Mouse (Mus musculus) cerebellum, adult 11 months (tissue): ENCODE results near the gene Ldlrad3.

ENCODE experiments used
- DNase-seq: peaks from one replicate; pipeline ENCODE4 v3.0.0; 2022

Gene Ldlrad3

DNA sequence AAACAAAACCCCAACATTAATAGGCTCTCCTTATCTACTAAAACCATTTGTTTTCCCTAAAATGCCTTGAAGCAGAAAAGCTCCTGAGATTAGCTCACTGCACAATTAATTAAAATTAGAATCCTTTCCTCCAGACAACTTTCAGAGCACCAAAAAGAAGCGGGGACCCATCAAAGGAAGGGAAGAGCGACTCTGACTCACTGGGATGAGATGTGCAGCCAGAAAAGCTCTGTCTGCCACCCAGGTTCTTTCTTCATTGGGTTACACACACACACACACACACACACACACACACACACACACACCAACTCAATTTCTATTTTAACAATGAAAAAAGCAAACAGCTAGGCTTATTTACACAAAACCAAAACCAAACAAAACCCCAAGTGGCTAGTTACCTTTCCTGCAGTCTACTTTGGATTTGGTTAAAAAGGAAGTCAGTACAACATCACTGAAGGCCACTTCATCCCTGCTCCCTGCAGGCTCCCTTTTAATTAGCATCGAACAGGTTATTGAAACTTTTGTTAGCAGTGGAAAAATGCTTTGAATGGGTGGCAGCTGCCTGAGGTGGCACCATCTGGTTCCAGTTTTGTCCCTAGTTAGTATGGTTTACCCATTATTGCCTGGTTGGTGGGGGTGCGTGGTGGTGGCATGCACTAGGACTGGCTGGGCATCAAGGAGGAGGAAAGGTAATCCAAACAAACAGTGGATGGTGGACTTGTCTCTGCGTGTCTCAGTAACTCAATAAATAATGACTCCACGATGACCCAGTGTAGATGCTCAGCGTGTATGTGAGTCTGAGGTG, 235.3 kb downstream of the Ldlrad3 start:
- DNase-seq: no peak

DNA sequence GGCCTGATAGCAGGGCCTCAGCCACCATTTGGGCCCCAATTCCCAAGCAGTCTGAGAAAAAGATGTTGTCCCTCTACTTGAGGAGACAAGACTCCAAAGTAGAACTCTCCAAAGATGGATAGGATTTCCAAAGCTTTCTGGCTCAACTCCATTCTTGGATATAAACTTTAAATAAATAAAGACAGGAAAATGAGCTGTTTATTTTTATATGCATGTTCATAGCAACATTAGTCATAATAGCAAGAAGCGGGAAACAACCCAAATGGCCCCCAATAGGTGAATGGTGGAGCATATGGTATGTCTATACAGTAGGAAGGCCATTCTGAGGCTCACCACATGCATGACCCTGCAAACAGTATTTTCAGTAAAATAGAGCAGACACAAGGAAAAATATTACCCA, 251.2 kb downstream of the Ldlrad3 start:
- DNase-seq: no peak

DNA sequence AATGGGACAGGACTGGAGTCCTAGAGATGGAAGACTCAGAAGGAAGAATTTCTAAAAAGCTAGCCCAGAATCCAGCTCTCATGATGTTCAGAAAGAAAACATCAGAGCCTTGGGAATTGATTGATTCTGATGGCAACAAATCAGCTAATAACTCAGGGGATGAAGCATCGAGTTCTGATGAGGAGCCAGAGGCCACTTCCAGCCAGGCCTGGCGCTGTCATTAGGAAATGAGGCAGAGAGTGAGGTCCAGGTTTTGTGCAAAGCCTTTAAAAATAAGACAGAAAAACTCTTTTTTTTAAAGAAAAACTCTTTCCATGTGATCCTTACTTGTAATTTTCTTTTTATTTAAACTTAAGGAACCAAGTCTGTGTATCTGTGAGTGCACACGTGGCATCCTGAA, 252.9 kb downstream of the Ldlrad3 start:
- no peak for DNase-seq

DNA sequence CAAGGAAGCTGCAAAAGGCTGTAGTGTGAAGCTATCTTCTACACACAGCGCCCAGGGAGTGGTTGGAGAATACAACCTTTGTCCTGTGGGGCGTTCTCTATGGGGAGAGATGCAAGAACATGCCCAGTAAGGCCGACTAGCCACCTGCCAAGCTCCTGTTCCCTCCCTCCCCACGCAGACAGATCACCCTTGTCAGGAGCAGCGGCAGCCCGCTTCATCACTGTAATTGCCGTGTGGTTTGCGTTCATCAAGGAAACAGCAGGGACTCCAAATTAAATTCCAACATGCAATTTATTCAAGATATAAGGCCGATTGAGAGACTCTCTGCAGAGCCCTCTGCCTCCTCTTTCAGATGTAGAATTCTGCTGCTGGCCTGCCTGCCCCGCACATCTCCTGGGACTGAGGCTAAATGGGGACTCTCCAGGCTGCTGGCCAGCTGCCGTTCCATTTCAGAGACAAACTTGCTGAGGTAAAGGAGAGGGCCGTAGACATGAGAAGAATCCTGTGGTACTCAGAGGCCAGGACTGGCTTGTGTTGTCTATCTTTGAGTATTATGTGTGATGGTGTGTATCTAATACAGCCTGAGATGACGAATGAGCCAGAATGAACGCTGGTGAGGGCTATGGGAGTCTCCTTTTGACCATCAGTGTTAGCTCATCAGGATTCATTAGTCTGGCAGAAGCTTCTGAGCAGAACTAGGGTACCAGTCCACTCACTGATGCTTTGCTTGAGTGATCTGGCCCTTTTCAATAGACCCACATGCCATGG, 253.8 kb downstream of the Ldlrad3 start:
- DNase-seq: peak; percentile 43

DNA sequence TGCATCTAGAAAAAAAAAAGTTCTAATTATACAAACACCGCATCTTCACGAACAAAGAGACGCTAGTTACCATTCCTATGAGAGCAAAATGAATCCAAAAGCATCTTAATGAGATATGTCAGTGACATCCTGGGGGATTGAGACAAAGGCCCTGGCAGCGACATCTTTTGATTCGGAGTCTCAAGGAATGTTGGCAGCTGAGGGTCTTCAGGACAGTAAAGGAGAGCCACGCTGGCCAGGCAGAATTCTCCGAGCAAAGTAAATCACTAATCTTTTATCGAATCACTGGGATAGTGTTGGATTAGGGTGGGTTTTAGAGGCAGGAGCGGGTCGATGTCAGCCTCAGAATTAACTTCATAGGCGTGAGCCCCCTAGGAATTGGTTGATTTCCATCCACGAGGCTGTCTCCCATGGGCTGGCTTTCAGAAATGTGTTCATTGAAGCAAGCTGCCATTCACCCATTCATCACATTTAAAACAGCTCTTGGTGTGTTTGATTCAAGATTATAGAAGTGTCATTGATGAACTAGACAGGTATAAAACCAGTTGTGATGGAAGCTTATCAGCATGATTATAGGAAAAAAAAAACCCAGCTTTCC, 260.5 kb downstream of the Ldlrad3 start:
- DNase-seq: no peak

DNA sequence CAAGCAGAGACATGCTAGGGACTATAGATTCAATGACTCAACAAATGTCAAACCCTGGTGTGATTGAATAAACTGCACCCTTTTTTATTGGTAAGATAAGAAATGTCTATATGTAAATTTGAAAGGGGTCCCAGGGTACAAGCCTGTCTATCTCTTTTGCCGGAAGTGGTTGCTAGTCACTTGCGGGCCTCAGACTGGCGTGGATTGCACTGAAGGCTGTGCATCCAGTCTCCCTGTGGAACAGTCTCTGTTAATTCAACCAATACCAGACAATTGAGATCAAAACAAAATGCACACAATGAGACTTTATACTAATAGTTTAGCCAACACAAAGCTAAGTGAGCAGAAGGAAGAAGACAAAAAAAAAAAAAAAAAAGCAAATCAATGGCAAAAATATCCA, 261.0 kb downstream of the Ldlrad3 start:
- no peak for DNase-seq

DNA sequence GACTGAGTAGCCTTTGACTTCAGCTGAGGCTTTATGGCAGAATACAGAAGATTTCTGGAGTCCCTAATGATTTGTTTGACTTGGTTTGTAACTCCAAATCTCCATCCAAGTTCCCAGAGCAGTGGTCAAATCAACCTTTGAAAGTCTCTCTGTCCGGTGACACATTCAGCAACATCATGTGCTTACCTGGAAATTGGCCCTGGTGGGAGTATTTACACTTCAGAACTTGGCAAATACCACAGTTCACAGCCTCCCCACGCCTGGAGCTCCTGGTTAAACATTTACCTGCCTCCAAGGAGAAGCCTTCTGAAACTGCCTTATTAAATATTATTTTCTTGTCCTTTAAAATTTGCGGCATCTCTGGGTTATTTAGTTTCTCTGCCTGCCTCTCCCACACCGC, 263.0 kb downstream of the Ldlrad3 start:
- no peak for DNase-seq

DNA sequence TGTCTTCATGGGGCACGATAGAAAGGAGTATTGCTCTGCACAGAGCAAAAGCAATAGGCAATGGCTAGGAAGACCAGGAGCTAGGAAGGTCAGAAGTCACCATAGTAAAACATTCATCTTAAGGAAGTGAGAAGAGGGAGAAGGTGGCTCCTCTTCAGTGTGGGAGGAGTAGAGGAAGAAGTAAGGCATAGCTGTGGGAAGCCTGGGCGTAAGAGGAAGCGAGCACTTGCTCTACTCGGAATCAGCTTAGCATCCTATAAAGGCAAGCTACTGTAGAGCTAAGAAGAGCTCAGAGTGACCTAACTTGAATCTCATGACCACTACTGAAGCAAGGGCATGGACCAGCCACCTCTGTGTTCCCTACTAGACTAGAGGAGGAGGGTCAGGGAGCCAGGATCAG, 263.9 kb downstream of the Ldlrad3 start:
- no peak for DNase-seq

DNA sequence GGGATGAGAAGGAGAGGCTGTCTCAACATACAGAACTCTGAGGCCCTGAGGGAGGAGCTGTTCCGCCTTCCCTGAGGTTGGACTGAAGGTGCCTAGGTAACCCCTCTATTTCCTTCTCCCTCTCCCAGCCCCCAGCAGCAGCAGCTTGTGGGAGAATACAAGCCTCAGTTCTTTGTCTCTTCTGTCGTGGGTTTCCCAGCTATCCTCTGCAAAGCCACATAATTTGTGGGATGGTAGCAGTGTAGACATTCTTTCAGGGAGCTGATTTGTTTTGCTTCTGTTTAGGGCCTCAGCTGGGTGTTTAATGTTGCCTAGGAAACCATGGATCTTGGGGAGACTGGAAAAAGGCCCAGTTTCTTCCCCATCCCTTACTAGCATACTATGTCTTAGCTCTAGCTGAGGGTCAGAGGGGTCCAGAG, 266.0 kb downstream of the Ldlrad3 start:
- no peak for DNase-seq

DNA sequence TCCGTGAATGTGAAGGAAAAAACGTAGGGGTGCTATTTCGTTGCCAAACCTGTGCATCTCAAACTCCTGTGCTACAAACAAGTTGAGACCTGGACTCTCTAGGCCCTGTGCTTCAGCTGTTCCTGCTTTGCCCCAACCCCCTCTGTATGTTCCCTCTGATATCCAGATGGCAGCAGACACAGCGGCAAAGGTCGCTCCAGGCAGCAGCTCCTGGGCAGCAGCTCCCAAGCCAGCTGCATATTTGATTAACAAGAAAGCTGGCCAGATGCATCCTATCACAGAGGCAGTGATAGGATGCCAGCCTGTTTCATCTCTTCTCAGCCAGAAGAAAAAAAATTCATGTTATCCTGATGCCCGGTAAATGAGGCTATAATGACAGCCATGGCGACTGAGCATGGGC, 267.7 kb downstream of the Ldlrad3 start:
- DNase-seq: no peak

DNA sequence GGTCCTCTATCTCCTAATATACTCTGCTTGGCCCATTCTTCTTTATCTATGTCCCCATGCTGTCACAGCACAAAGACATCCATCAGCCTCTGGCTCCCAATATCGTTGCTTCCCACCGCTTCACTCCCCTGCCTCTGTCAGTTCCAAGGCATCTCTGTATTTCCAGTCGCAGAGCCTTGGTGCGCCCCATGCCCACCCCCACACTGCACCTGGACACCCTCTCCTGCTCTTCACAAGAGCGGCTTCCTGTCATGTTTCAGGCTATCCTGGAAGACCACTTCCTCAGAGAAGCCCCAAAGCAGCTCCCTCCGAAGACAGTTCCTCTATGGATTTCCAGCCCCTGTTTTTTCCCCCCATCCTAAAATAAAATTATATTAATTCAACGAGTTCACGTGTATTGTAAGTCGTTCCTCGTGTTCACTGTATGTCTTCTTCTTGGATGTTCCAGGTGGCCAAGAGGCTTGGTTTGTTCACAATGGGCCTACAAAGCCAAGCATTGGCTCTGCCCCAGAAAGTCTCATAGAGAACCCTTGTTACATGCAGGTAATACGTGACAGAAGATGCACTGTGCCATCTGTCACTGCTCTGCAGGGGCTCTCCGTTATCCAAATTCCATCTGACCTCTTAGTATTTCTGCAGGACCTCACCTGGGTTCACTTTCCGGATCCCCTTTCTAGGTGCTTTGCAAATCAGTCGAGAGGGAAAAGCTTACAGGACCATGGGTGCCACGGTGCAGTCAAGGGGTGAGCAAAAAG, 276.7 kb downstream of the Ldlrad3 start:
- peak; percentile 83 for DNase-seq

DNA sequence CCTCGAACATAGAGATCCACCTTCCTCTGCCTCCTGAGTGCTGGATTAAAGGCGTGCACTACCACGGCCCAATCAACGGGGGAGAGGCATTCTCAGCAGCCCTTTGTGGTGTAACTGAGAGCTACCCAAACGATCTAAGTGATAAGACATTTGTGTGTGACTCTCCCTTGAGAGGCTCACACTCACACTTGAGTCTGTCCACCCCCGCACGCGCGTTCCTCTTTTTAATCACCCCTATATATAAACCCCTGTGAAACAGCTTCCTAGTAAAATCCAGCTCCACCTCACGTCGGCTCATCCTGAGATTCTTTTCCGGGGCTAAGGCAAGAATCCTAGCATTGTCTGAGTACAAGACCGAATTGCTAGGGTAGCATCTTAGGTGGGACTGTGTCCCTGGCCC, 277.4 kb downstream of the Ldlrad3 start:
- DNase-seq: no peak

DNA sequence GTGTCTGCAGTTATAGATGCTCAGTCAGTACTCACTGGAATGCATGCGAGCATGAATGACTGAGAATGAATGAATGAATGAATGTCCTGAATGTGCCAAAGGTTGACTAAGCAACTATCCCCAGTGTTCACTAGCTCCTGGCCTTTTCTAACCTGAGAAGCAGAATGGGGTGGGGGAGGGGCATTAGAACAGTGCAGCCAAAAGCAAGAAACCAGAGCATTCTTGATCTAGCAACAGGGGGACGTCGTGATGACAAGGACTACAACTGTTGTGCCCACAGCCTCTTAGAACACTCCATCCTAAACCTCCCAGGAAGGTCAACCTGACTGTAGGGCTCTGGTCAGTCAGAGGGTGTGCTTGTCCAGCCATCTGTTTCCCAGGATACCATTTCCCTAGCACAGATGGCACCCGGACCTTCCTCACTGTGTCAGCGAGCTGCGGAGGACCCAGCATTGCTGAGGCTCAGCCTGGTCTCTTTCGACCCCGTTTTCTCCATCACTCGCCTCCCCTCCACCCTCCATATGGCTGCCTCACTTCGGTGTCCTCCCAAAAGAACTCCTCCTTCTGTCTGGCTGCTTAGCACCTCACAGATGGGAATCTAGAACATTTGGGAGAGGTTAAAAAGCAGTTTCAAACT, 278.7 kb downstream of the Ldlrad3 start:
- peak; percentile 94 for DNase-seq

DNA sequence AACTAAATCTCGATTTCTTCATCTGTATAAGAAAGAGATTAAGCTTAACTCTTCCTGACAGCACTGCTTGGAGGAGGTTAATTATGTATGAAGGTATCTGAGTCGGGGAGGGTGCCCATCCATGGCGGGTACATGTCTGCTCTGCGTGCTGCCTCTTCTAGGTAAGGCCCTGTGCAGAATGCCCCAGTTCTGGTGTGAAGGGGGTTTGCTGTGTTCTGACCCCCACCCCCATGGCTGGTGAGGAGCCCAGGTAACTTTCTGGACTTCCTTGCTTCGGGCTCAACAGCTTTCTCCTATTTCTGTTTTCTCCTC, 279.9 kb downstream of the Ldlrad3 start:
- DNase-seq: peak; percentile 44

DNA sequence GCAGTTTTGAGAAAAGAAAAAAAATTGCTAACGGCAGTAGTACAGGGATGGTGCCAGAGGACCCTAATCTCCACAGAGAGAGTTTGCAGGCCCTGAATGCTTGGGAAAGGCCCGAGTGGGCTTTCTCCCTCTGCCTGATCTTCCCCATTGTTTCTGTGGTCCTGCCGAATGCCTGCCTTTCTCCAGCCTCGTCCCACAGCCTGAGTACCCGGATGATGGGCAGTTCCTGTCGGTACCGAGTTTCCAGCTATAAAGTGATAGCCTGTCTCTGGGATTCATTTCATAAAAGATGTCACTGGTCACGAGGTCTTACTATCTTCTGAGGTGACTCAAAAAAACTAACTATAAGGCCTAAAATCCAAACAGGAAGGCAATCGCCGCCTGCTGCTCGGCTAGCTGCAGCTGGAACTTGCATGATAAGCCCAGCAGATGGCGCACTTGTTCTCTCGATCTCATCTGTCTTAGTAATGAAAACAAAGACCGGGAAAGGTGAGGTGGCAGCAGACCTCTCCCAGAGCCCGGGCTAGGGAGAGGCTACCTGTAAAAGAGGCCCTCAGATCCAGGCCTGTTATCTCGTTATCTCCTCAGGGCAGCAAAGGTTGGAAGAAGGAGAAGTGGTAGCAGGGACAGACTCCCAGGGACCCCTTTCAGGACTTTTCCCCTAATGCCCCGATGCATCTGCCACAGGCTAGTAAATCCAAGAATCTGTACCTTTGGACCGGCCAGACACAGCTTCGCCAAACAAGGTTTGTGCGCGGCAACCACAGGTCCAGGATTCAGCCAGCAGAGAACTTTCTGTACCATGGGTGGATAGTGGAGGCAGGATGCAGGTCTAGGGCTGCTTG, 280.4 kb downstream of the Ldlrad3 start:
- peak; percentile 87 for DNase-seq

DNA sequence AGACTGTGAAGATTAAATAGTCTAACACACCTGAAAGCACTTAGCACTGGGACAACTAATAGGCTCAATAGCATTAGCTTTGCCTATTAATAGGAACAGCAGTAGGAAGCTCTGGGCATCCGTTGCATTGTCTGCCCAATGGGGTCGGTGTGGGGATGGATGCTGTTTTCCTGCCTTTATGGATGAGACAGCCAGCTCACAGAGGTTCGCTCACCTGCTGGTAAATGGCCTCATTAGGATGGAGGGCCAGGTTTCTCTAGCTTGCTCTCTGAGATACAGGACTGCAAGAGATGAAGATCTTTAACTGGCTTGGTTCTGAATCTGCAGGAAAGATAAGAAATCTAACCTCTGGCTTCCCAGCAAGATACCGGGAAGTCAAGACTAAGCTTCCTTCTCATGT, 284.0 kb downstream of the Ldlrad3 start:
- no peak for DNase-seq
